Mouse (Mus musculus) stomach, embryonic 16.5 days (tissue): ENCODE measurements around the gene Slc41a2. TPM values are rescaled to one million over a fixed set of nuclear protein-coding genes. Genes with fewer than 3 reads are reported as not detected.

Experiments used
- ATAC-seq: fragments of 200-750 bp; cut with Nextera tagmentation; 2 replicates; pipeline ENCODE4 v1.8.0; 2017; ENCODE audit warnings: moderate number of reproducible peaks, moderate TSS enrichment; ENCODE audit not compliant: insufficient read depth, low FRiP score
- H3K27ac ChIP-seq: fragments of 300-500 bp; sonication (generic); 2 replicates; pipeline ENCODE4 v1.5.1; 2014; ENCODE audit warnings: low read length
- H3K27me3 ChIP-seq: fragments of 300-500 bp; sonication (generic); 2 replicates; pipeline ENCODE4 v1.6.1; 2014; ENCODE audit warnings: low read length, control low read depth, mixed read lengths; ENCODE audit not compliant: control insufficient read depth, insufficient read depth
- H3K36me3 ChIP-seq: fragments of 300-500 bp; sonication (generic); 2 replicates; pipeline ENCODE4 v1.6.1; 2014; ENCODE audit warnings: low read length; ENCODE audit not compliant: control insufficient read depth, insufficient read depth
- H3K4me1 ChIP-seq: fragments of 300-500 bp; sonication (generic); 2 replicates; pipeline ENCODE4 v1.6.1; 2014; ENCODE audit warnings: low read length, control low read depth, mixed read lengths; ENCODE audit not compliant: control insufficient read depth, insufficient read depth
- H3K4me2 ChIP-seq: fragments of 300-500 bp; sonication (generic); 2 replicates; pipeline ENCODE4 v1.6.1; 2014; ENCODE audit warnings: low read depth, low read length, mixed read lengths
- H3K4me3 ChIP-seq: fragments of 300-500 bp; sonication (generic); replicated peaks from 2 replicates; pipeline ENCODE4 v1.5.1; 2014; ENCODE audit warnings: mild to moderate bottlenecking, low read length
- H3K9ac ChIP-seq: fragments of 300-500 bp; sonication (generic); 2 replicates; pipeline ENCODE4 v1.6.1; 2014; ENCODE audit warnings: low read length
- H3K9me3 ChIP-seq: fragments of 300-500 bp; sonication (generic); replicated peaks from 2 replicates; pipeline ENCODE4 v1.6.1; 2016; ENCODE audit warnings: low read length, control low read depth; ENCODE audit not compliant: control insufficient read depth
- WGBS: fragments of 180-500 bp; shearing (Covaris S2); extraction: QIAGEN DNeasy Blood & Tissue Kit; methylation state at CpG from one replicate; pipeline ENCODE4 v1.1.7; 2014; 5-methylcytosine and 5-hydroxymethylcytosine counted together
- polyA plus RNA-seq: library from polyadenylated mRNA; unstranded; fragments of >200 nt; fragmentation: Nextera tagmentation; extraction: Ambion mirVana; gene quantifications from 2 replicates; pipeline ENCODE4 v1.2.1, GENCODE M21; 2015

Slc41a2 gene
- polyA plus RNA-seq, 1 experiment from 2014 or later: 1.0 TPM

- Histone ChIP-seq H3K4me1 (no peaks in the 10 kb centered on the region), H3K9ac (no peak overlapping the region), H3K4me2 (no peak overlapping the region), H3K36me3 (no peaks in the 10 kb centered on the region), H3K27me3 (no peaks in the 10 kb centered on the region), H3K9me3 (no peaks in the 10 kb centered on the region), H3K27ac (no peak overlapping the region), H3K4me3 (no peak overlapping the region)
- no peak for ATAC-seq
- WGBS: 44% methylated on average over 2 of the region's 2 CpGs
Measured at GRCm38 (mm10) chr10:83343828-83344685, 6.4 kb upstream of the Slc41a2 start.

GRCm38 (mm10) chr10:83343171-83343570 lies 5.5 kb upstream of the Slc41a2 start:
- H3K4me1 ChIP-seq: no peaks in the 10 kb centered on the region
- no peaks in the 10 kb centered on the region for H3K36me3 ChIP-seq
- no peaks in the 10 kb centered on the region for H3K9me3 ChIP-seq
- H3K9ac ChIP-seq: no peak overlapping the region
- ATAC-seq: no peak
- H3K27ac ChIP-seq: no peak overlapping the region
- H3K27me3 ChIP-seq: 0 out of 2 replicates have a peak, but pooled peaks cover under 1% of the 10 kb centered on the region
- 80% methylated on average over 5 of the region's 5 CpGs for WGBS
- H3K4me3 ChIP-seq: no peak overlapping the region
- no peak overlapping the region for H3K4me2 ChIP-seq

- no peaks in the 10 kb centered on the region for H3K4me1 ChIP-seq
- no peaks in the 10 kb centered on the region for H3K9me3 ChIP-seq
- 27% methylated on average over 2 of the region's 2 CpGs for whole genome bisulfite sequencing
- no peak overlapping the region for H3K27ac ChIP-seq
- no peak overlapping the region for H3K9ac ChIP-seq
- ATAC-seq: no peak
- H3K27me3 ChIP-seq: peaks cover 17% of the 10 kb centered on the region
- no peak overlapping the region for H3K4me3 ChIP-seq
- no peaks in the 10 kb centered on the region for H3K36me3 ChIP-seq
- H3K4me2 ChIP-seq: no peak overlapping the region
Measured at GRCm38 (mm10) chr10:83341226-83341625, 3.5 kb upstream of the Slc41a2 start.

GRCm38 (mm10) chr10:83337971-83338598 lies 403 bp upstream of the Slc41a2 start:
- peak overlapping the region; percentile 73 for H3K4me2 ChIP-seq
- ATAC-seq: no peak
- peak overlapping the region; percentile 55 for H3K4me3 ChIP-seq
- no peaks in the 10 kb centered on the region for H3K36me3 ChIP-seq
- H3K27me3 ChIP-seq: peaks cover 30% of the 10 kb centered on the region
- peak overlapping the region; percentile 60 for H3K9ac ChIP-seq
- no peaks in the 10 kb centered on the region for H3K4me1 ChIP-seq
- WGBS: 49% methylated on average over 8 of the region's 9 CpGs
- no peak overlapping the region for H3K27ac ChIP-seq
- H3K9me3 ChIP-seq: no peaks in the 10 kb centered on the region

- no peaks in the 10 kb centered on the region for H3K36me3 ChIP-seq
- no peaks in the 10 kb centered on the region for H3K9me3 ChIP-seq
- H3K4me1 ChIP-seq: no peaks in the 10 kb centered on the region
- peaks cover 30% of the 10 kb centered on the region for H3K27me3 ChIP-seq
- no peak overlapping the region for H3K9ac ChIP-seq
- H3K4me2 ChIP-seq: no peak overlapping the region
- 30% methylated on average over 7 of the region's 7 CpGs for WGBS
- no peak overlapping the region for H3K4me3 ChIP-seq
- ATAC-seq: no peak
- no peak overlapping the region for H3K27ac ChIP-seq
Measured at GRCm38 (mm10) chr10:83336336-83336735, 1.3 kb downstream of the Slc41a2 start.

- Histone ChIP-seq H3K27me3 (peaks cover 25% of the 10 kb centered on the region), H3K27ac (no peak overlapping the region), H3K4me2 (no peak overlapping the region), H3K9ac (no peak overlapping the region), H3K9me3 (no peaks in the 10 kb centered on the region), H3K4me3 (no peak overlapping the region), H3K4me1 (no peaks in the 10 kb centered on the region), H3K36me3 (no peaks in the 10 kb centered on the region)
- 84% methylated on average over 11 of the region's 11 CpGs for WGBS
- ATAC-seq: no peak
Measured at GRCm38 (mm10) chr10:83332581-83332980, 5.1 kb downstream of the Slc41a2 start.

- ATAC-seq: no peak
- no peak overlapping the region for H3K9ac ChIP-seq
- 85% methylated on average over 5 of the region's 5 CpGs for WGBS
- H3K36me3 ChIP-seq: no peaks in the 10 kb centered on the region
- H3K4me2 ChIP-seq: no peak overlapping the region
- no peaks in the 10 kb centered on the region for H3K4me1 ChIP-seq
- peaks cover 18% of the 10 kb centered on the region for H3K27me3 ChIP-seq
- no peak overlapping the region for H3K27ac ChIP-seq
- no peak overlapping the region for H3K4me3 ChIP-seq
- H3K9me3 ChIP-seq: no peaks in the 10 kb centered on the region
Measured at GRCm38 (mm10) chr10:83331811-83332210, 5.9 kb downstream of the Slc41a2 start.

GRCm38 (mm10) chr10:83330336-83330735 lies 7.3 kb downstream of the Slc41a2 start:
- Histone ChIP-seq H3K4me3 (no peak overlapping the region), H3K4me2 (no peak overlapping the region), H3K27ac (no peak overlapping the region), H3K27me3 (peaks cover 11% of the 10 kb centered on the region), H3K36me3 (no peaks in the 10 kb centered on the region), H3K9ac (no peak overlapping the region), H3K9me3 (no peaks in the 10 kb centered on the region), H3K4me1 (no peaks in the 10 kb centered on the region)
- no peak for ATAC-seq
- WGBS: 77% methylated on average over 6 of the region's 6 CpGs

- WGBS: 84% methylated on average over 5 of the region's 5 CpGs
Measured at GRCm38 (mm10) chr10:83328791-83329190, 8.9 kb downstream of the Slc41a2 start.

More at GRCm38 (mm10) chr10:83328791-83329190, 8.9 kb downstream of the Slc41a2 start:
- H3K4me1 ChIP-seq: no peaks in the 10 kb centered on the region
- no peak overlapping the region for H3K4me3 ChIP-seq
- peaks cover 3% of the 10 kb centered on the region for H3K27me3 ChIP-seq
- no peak overlapping the region for H3K9ac ChIP-seq
- H3K27ac ChIP-seq: no peak overlapping the region
- no peak overlapping the region for H3K4me2 ChIP-seq
- H3K36me3 ChIP-seq: no peaks in the 10 kb centered on the region
- H3K9me3 ChIP-seq: no peaks in the 10 kb centered on the region
- no peak for ATAC-seq
